Mouse (Mus musculus) neural tube, embryonic 14.5 days (tissue): Measurements from ENCODE around the gene Prr5l. TPM values are rescaled to one million over a fixed set of nuclear protein-coding genes. Genes with fewer than 3 reads are reported as not detected.
"Not testable (repeated sequence)": the region's sequence is repeated elsewhere in the genome, so short reads cannot be mapped to it uniquely, and the experiment has no call there.

Experiments
- ATAC-seq: fragments of 200-750 bp; cut with Nextera tagmentation; 2 replicates; pipeline ENCODE4 v1.8.0; 2017; ENCODE audit warnings: low read depth, mild to moderate bottlenecking, moderate TSS enrichment, moderate library complexity
- H3K27ac ChIP-seq: fragments of 300-500 bp; sonication (generic); 2 replicates; pipeline ENCODE4 v1.5.1; 2014; ENCODE audit warnings: low read depth, mild to moderate bottlenecking, control low read depth, low read length, moderate library complexity, mixed read lengths
- H3K27me3 ChIP-seq: fragments of 300-500 bp; sonication (generic); 2 replicates; pipeline ENCODE4 v1.6.1; 2014; ENCODE audit warnings: low read length; ENCODE audit not compliant: control insufficient read depth, insufficient read depth
- H3K36me3 ChIP-seq: fragments of 300-500 bp; sonication (generic); 2 replicates; pipeline ENCODE4 v1.6.1; 2014; ENCODE audit warnings: low read length, mixed read lengths; ENCODE audit not compliant: control insufficient read depth, insufficient read depth
- H3K4me1 ChIP-seq: fragments of 300-500 bp; sonication (generic); 2 replicates; pipeline ENCODE4 v1.6.1; 2014; ENCODE audit warnings: low read length; ENCODE audit not compliant: control insufficient read depth, insufficient read depth
- H3K4me2 ChIP-seq: fragments of 300-500 bp; sonication (generic); 2 replicates; pipeline ENCODE4 v1.6.1; 2014; ENCODE audit warnings: mild to moderate bottlenecking, low read depth, low read length, control low read depth
- H3K4me3 ChIP-seq: fragments of 300-500 bp; sonication (generic); 2 replicates; pipeline ENCODE4 v1.5.1; 2014; ENCODE audit warnings: low read depth, low read length, control low read depth, mixed read lengths
- H3K9ac ChIP-seq: fragments of 300-500 bp; sonication (generic); replicated peaks from 2 replicates; pipeline ENCODE4 v1.6.1; 2014; ENCODE audit warnings: low read depth, mild to moderate bottlenecking, control low read depth, low read length, mixed read lengths
- H3K9me3 ChIP-seq: fragments of 300-500 bp; sonication (generic); 2 replicates; pipeline ENCODE4 v1.6.1; 2016; ENCODE audit warnings: low read length; ENCODE audit not compliant: control insufficient read depth
- WGBS: fragments of 180-500 bp; shearing (Covaris S2); extraction: QIAGEN DNeasy Blood & Tissue Kit; methylation state at CpG from one replicate; pipeline ENCODE4 v1.1.7; 2014; 5-methylcytosine and 5-hydroxymethylcytosine counted together
- polyA plus RNA-seq: library from polyadenylated mRNA; unstranded; fragments of >200 nt; fragmentation: Nextera tagmentation; extraction: Ambion mirVana; gene quantifications from 2 replicates; pipeline ENCODE4 v1.2.1, GENCODE M21; 2014

Prr5l gene
- polyA plus RNA-seq, 1 experiment from 2014 or later = 5.6 TPM

DNA sequence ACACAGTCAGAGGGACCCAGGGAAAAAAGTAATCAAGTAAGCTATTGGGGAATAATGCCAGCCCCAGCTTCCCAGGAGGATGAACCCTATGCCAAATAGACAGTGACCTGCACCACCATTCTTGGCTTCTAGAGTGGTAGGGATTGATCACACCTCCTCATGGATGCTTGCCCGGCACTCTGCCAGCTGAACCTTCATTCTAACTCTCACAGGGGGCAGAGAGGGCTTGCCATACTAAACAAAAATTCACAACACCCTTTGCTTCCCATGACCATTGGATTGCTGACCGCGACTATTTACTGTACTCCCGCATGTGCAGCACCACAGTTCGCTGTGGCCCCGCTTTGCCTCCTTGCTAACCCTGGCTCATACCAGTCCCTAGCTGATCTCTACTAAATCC is 129.8 kb downstream of the Prr5l start:
- H3K9me3 ChIP-seq = no peaks in the 10 kb centered on the region
- ATAC-seq = no peak
- no peaks in the 10 kb centered on the region for H3K27me3 ChIP-seq
- no peak overlapping the region for H3K9ac ChIP-seq
- peaks cover 9% of the 10 kb centered on the region; the same call in 1 of the 2 replicates for H3K4me1 ChIP-seq
- 91% methylated on average over 6 of the region's 6 CpGs for whole genome bisulfite sequencing
- H3K36me3 ChIP-seq = no peaks in the 10 kb centered on the region
- H3K4me3 ChIP-seq = no peak overlapping the region
- no peak overlapping the region for H3K27ac ChIP-seq
- H3K4me2 ChIP-seq = no peak overlapping the region

DNA sequence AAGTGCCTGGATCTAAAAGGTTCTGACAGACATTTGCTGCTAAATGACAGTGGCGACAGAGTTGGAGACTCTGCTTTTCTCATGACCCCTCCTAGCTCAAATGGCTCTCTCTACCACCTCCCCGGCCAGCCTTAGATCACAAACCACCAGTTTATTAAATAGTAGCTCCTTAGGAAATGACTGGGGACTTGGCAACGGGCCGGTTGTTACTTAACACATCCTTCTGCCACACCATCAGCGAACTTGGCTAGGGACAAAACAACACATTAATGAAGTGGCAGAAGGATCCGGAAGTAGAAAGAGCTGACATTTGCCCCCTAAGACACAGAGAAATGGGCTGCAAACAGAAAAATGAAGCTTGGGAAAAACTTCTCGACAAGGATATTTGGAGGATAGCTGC is 130.4 kb downstream of the Prr5l start:
- 81% methylated on average over 7 of the region's 7 CpGs for WGBS
- Histone ChIP-seq H3K4me2 (no peak overlapping the region), H3K36me3 (no peaks in the 10 kb centered on the region), H3K4me3 (no peak overlapping the region), H3K4me1 (peaks cover 9% of the 10 kb centered on the region; the same call in 1 of the 2 replicates), H3K9ac (no peak overlapping the region), H3K27ac (no peak overlapping the region), H3K27me3 (no peaks in the 10 kb centered on the region), H3K9me3 (no peaks in the 10 kb centered on the region)
- ATAC-seq = no peak

DNA sequence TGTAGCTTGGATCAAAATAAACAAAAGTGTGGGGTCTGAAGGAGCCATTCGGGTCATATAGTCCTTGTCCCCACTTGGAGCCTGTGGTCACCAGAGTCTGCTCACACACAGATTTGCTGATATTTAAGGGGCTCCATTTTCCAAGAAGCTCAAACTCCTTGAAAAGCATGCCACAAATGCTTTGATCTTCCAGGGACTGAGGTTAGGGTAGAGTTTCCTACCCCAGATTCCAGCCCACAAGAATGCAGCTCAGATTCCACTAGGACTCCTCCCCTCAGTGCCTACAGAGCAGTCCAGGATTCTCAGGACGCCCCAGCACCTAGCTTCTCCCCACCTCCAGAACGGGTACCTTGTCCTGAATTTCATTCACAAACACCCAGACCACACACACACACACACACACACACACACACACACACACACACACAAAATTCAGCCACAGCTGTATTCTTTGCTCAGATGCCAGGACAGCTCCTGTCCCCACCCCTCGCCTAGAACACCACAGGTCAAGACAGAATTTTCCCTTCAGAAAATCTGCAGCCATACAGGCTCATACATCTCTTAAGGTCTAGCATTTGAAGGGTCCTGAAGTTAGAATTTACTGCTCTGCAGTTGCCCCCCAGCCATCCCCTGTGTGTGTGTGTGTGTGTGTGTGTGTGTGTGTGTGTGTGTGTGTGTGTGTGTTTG is 131.4 kb downstream of the Prr5l start:
- no peak overlapping the region for H3K4me2 ChIP-seq
- 43% methylated on average over 4 of the region's 4 CpGs for WGBS
- H3K27ac ChIP-seq = no peak overlapping the region
- no peak overlapping the region for H3K4me3 ChIP-seq
- ATAC-seq = no peak
- no peaks in the 10 kb centered on the region for H3K27me3 ChIP-seq
- H3K36me3 ChIP-seq = no peaks in the 10 kb centered on the region
- H3K9ac ChIP-seq = no peak overlapping the region
- H3K9me3 ChIP-seq = no peaks in the 10 kb centered on the region
- H3K4me1 ChIP-seq = peaks cover 9% of the 10 kb centered on the region; the same call in 1 of the 2 replicates

DNA sequence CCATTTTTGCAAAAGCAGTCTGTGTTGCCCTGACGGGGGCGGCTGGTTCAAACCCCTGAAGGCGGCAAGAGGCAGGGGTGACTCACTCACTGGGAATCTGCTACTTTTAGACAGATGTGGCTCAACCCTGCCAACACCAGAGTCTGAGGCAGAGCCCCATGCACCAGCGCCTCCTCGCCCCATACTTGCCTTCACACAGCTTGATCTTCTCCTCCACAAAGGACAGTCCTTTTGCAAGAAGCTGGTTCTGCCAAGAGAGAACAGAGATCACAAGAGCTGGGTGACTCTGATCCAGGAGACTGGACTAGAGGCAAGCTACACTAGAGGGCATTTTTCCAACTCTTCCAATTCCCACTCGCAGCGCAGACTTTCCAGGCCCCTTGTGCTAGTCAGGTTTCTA is 136.3 kb downstream of the Prr5l start:
- Histone ChIP-seq H3K27ac (no peak overlapping the region), H3K27me3 (no peaks in the 10 kb centered on the region), H3K4me2 (no peak overlapping the region), H3K4me1 (no peaks in the 10 kb centered on the region), H3K4me3 (no peak overlapping the region), H3K9me3 (no peaks in the 10 kb centered on the region), H3K36me3 (no peaks in the 10 kb centered on the region), H3K9ac (no peak overlapping the region)
- no peak for ATAC-seq
- 97% methylated on average over 7 of the region's 7 CpGs for WGBS

DNA sequence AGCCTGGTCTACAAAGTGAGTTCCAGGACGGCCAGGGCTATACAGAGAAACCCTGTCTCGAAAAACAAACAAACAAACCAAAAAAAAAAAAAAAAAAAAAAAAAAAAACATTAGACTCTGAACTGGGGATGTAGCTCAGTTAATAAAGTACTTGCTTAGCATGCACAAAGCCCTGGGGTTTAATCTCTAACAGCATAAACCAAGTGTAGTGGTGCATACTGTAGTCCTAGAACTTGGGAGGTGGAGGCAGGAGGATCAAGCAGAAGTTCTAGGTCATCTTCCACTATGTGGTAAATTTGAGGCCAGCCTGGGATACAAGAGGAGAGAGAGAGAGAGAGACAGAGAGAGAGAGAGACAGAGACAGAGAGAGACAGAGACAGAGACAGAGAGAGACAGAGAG is 137.2 kb downstream of the Prr5l start:
- WGBS = no CpG with 5 or more reads among the region's 2 CpGs
- not testable (repeated sequence) for H3K4me2 ChIP-seq, H3K9ac ChIP-seq, ATAC-seq, H3K4me1 ChIP-seq, H3K4me3 ChIP-seq, H3K9me3 ChIP-seq, H3K36me3 ChIP-seq, H3K27me3 ChIP-seq, H3K27ac ChIP-seq

DNA sequence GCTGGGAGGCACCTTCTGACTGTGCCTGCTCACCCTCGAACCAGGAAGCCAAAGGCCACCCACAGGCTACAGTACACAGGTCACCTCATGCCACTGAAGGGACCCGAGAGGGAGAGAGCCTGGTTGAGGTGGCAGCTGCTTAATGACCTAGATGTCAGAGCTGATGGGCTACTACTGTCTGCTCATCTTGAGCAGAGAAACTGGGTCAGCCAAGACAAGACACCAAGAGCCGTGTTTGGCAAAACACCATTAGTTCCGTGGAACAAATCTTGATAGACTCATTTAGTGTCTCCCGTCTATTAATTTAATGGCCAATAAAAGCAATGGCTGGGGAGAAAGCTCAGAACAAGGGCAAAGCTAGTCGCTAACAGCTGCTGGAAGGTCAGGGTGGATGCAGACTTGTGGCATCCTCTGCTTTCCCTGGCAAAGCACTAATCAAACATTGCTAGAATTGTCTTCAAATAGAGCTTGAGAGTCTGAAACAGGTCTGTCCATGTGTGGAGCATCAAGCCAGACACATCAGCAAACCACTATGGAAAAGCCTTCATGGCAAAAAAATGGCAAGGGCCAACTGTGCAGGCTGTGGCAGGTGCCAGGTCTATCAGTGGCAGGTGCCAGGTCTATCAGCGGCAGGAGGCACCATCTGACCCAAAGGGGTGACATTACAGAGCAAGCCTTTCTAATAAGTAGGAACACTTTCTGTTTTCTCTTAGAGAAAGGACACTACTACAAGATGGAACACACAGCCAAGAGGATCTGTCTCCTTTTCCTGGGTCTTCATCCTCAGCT is 140.6 kb downstream of the Prr5l start:
- peak; percentile 56; the same call in 1 of the 2 replicates for ATAC-seq
- WGBS = 61% methylated on average over 7 of the region's 7 CpGs
- no peak overlapping the region for H3K27ac ChIP-seq

DNA sequence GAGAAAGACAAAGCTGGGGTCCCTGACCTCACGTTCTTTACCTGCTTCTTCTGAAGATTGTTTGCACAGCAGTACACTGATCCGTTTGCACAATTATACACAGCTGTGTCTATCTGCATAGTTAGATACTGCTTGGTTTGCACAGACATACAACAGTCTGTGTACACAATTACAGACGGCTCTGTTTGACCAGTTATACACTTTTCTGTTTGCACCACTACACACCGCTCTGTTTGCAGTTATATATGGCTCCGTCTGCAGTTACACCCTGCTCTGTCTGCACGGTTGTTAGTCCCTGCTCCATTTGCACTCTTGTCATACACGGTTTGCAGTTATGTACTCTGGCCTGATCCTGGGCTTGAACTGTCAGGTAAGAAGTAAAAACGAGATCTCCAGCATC is 141.2 kb downstream of the Prr5l start:
- WGBS = 76% methylated on average over 8 of the region's 8 CpGs
- no peak overlapping the region for H3K9ac ChIP-seq
- H3K4me1 ChIP-seq = no peaks in the 10 kb centered on the region
- ATAC-seq = peak; percentile 14; the same call in 1 of the 2 replicates
- no peaks in the 10 kb centered on the region for H3K9me3 ChIP-seq
- no peaks in the 10 kb centered on the region for H3K36me3 ChIP-seq
- H3K27me3 ChIP-seq = no peaks in the 10 kb centered on the region
- H3K4me3 ChIP-seq = no peak overlapping the region
- no peak overlapping the region for H3K27ac ChIP-seq
- no peak overlapping the region for H3K4me2 ChIP-seq

More for the DNA sequence above, 140.6 kb downstream of the Prr5l start:
- no peaks in the 10 kb centered on the region for H3K4me1 ChIP-seq
- no peaks in the 10 kb centered on the region for H3K36me3 ChIP-seq
- no peaks in the 10 kb centered on the region for H3K9me3 ChIP-seq
- no peak overlapping the region for H3K4me3 ChIP-seq
- H3K27me3 ChIP-seq = no peaks in the 10 kb centered on the region
- no peak overlapping the region for H3K4me2 ChIP-seq
- no peak overlapping the region for H3K9ac ChIP-seq

DNA sequence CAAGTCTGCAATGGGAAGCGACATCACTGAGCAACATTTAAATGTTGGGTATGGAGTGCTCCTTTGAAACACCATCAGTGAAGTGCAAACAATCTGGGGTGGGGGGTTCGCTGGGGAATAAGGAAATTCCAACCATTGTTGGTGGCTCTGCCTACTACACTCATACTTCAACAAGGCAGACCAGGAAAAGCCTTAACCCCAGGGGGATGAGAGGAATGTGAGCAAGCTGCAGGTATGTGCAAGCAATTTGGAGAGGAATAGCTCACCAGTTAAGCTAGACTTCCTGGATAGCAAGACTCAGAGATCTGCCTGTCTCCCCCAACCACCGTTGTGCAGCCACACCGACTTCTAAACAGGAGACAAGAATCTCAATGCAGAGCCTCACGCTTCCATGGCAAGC is 142.9 kb downstream of the Prr5l start:
- WGBS = 83% methylated on average over 5 of the region's 5 CpGs
- Histone ChIP-seq H3K27ac (no peak overlapping the region), H3K9me3 (no peaks in the 10 kb centered on the region), H3K27me3 (no peaks in the 10 kb centered on the region), H3K4me2 (no peak overlapping the region), H3K9ac (no peak overlapping the region), H3K4me1 (no peaks in the 10 kb centered on the region), H3K36me3 (no peaks in the 10 kb centered on the region), H3K4me3 (no peak overlapping the region)
- ATAC-seq = no peak

DNA sequence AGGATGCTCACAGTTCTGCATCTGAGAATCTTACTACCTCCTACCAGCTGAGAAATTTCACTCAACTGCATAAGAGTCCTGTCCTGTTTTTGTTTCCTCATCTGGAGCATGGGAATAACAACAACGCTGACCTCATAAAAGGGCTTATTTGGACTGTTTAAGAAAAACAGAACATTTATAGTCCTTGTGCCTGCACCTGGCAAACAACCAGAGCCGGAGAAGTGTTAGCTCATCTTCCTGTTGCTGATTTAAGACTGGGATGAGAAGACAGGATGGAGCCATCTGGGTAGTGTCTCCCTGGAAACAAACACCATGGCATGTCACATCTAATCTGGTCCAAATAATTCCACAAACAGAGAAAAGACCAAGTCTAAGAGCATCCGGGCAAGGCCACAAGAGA is 149.3 kb downstream of the Prr5l start:
- H3K4me1 ChIP-seq = no peaks in the 10 kb centered on the region
- no peaks in the 10 kb centered on the region for H3K27me3 ChIP-seq
- no peak for ATAC-seq
- H3K9me3 ChIP-seq = no peaks in the 10 kb centered on the region
- WGBS = 77% methylated on average over 3 of the region's 3 CpGs
- H3K36me3 ChIP-seq = no peaks in the 10 kb centered on the region
- H3K4me2 ChIP-seq = no peak overlapping the region
- no peak overlapping the region for H3K27ac ChIP-seq
- H3K9ac ChIP-seq = no peak overlapping the region
- H3K4me3 ChIP-seq = no peak overlapping the region
